In the genomic region with DNA sequence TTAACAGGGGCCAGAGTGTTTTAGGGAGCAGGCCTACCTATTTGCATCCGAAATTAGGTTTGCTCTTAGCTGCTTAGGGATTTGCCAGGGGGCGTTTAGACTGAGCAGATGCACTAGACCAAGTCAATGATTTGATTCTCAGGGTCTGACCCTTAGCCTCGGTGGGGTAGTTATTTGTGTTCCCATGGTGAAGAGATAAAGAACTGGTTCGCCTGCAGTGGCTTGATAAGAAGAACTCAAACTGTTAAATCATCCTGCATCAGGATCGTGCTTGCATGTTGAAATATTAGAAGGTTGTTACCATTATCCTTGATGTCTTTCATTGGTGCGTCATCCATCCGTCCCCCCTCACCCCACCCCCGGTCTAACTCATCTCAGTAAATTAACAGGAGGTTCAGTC, we compare ENCODE assay signal across 8 mouse cellular contexts. TPM values are rescaled to one million over a fixed set of nuclear protein-coding genes. Genes with fewer than 3 reads are reported as not detected.
DNase-seq lines count a peak whose midpoint lies in the region; ATAC-seq and TF ChIP-seq lines count a peak whose summit lies in the region.

No protein-coding gene starts in this region.

- TF ChIP-seq CTCF in lung, embryonic 14.5 days (IDR thresholded peaks at IDR 0.05; ENCODE audit: low read depth) = no peak

- DNase-seq in CD4-positive, CD25-positive, alpha-beta regulatory T cell, adult 2 months (ENCODE audit: low read depth, low spot score) = peak; percentile 26
- DNase-seq in lung, embryonic 14.5 days = no peak
- DNase-seq in lung, postnatal 36 days = no peak
- DNase-seq in limb, embryonic 10.5 days (ENCODE audit: low spot score) = no peak
- DNase-seq in frontal cortex, postnatal 10 days (ENCODE audit: low spot score in 2 of 2) = no peak

- peak overlapping the region; percentile 46 for H3K9ac ChIP-seq in lung, embryonic 14.5 days
- peak overlapping the region; percentile 27; the same call in 1 of the 2 replicates for H3K9ac ChIP-seq in embryonic facial prominence, embryonic 13.5 days
- H3K9ac ChIP-seq in neural tube, embryonic 13.5 days = peak overlapping the region; percentile 84

- H3K4me1 ChIP-seq in lung, embryonic 14.5 days (ENCODE audit: insufficient read depth) = no peaks in the 10 kb centered on the region
- no peaks in the 10 kb centered on the region for H3K4me1 ChIP-seq in embryonic facial prominence, embryonic 13.5 days
- peaks cover under 1% of the 10 kb centered on the region; the same call in 1 of the 2 replicates for H3K4me1 ChIP-seq in limb, embryonic 10.5 days
- no peaks in the 10 kb centered on the region for H3K4me1 ChIP-seq in neural tube, embryonic 13.5 days (replicated peaks)

- H3K27me3 ChIP-seq in lung, embryonic 14.5 days (ENCODE audit: insufficient read depth, low read length) = no peaks in the 10 kb centered on the region
- H3K27me3 ChIP-seq in embryonic facial prominence, embryonic 13.5 days = no peaks in the 10 kb centered on the region
- no peaks in the 10 kb centered on the region for H3K27me3 ChIP-seq in limb, embryonic 10.5 days (ENCODE audit: low read depth, poor library complexity, severe bottlenecking)
- no peaks in the 10 kb centered on the region for H3K27me3 ChIP-seq in neural tube, embryonic 13.5 days

- ATAC-seq in CD4-positive, CD25-positive, alpha-beta regulatory T cell, adult 4 months = no peak
- peak; percentile 1; the same call in 1 of the 2 replicates for ATAC-seq in lung, embryonic 14.5 days (ENCODE audit: insufficient read depth)
- no peak for ATAC-seq in embryonic facial prominence, embryonic 13.5 days (ENCODE audit: insufficient number of reproducible peaks, insufficient read depth, low FRiP score, low TSS enrichment, low read depth)
- peak; percentile 2; the same call in 1 of the 2 replicates for ATAC-seq in neural tube, embryonic 13.5 days (ENCODE audit: low read depth)

- H3K9me3 ChIP-seq in lung, embryonic 14.5 days (ENCODE audit: low read depth, low read length) = no peaks in the 10 kb centered on the region
- H3K9me3 ChIP-seq in embryonic facial prominence, embryonic 13.5 days = no peaks in the 10 kb centered on the region
- no peaks in the 10 kb centered on the region for H3K9me3 ChIP-seq in limb, embryonic 10.5 days (replicated peaks)
- no peaks in the 10 kb centered on the region for H3K9me3 ChIP-seq in neural tube, embryonic 13.5 days

- peak overlapping the region; percentile 70; the same call in 1 of the 2 replicates for H3K27ac ChIP-seq in lung, embryonic 14.5 days (ENCODE audit: low read depth)
- H3K27ac ChIP-seq in embryonic facial prominence, embryonic 13.5 days = peak overlapping the region; percentile 95
- peak overlapping the region; percentile 96 for H3K27ac ChIP-seq in limb, embryonic 10.5 days
- H3K27ac ChIP-seq in neural tube, embryonic 13.5 days (replicated peaks) = peak overlapping the region; percentile 98

- peak overlapping the region; percentile 59 for H3K4me3 ChIP-seq in lung, embryonic 14.5 days (ENCODE audit: low read depth, low read length)
- peak overlapping the region; percentile 55 for H3K4me3 ChIP-seq in embryonic facial prominence, embryonic 13.5 days
- peak overlapping the region; percentile 68 for H3K4me3 ChIP-seq in limb, embryonic 10.5 days
- H3K4me3 ChIP-seq in neural tube, embryonic 13.5 days = peak overlapping the region; percentile 57

- H3K36me3 ChIP-seq in lung, embryonic 14.5 days (ENCODE audit: insufficient read depth) = no peaks in the 10 kb centered on the region
- no peaks in the 10 kb centered on the region for H3K36me3 ChIP-seq in embryonic facial prominence, embryonic 13.5 days
- H3K36me3 ChIP-seq in limb, embryonic 10.5 days = peaks cover 6% of the 10 kb centered on the region
- H3K36me3 ChIP-seq in neural tube, embryonic 13.5 days = no peaks in the 10 kb centered on the region

- 7% methylated on average over 8 of the region's 8 CpGs for WGBS in lung, embryonic 14.5 days
- WGBS in embryonic facial prominence, embryonic 13.5 days = 27% methylated on average over 8 of the region's 8 CpGs
- 18% methylated on average over 8 of the region's 8 CpGs for WGBS in limb, embryonic 10.5 days
- 21% methylated on average over 8 of the region's 8 CpGs for WGBS in neural tube, embryonic 13.5 days

- H3K4me2 ChIP-seq in lung, embryonic 14.5 days = peak overlapping the region; percentile 58
- H3K4me2 ChIP-seq in embryonic facial prominence, embryonic 13.5 days = peak overlapping the region; percentile 59
- peak overlapping the region; percentile 58 for H3K4me2 ChIP-seq in neural tube, embryonic 13.5 days

RNA-seq across cellular contexts. Expression of a gene that starts 1.7 kb away (rescaled TPM):
- 10 to 100 TPM; 24.7 to 33.4 TPM for polyA plus RNA-seq in CD4-positive, CD25-positive, alpha-beta regulatory T cell, adult 4 months (2017; shearing (Covaris generic))
- polyA plus RNA-seq in lung, embryonic 14.5 days (2014; fragmentation: Nextera tagmentation; extraction: Ambion mirVana) = 27.8 and 29.9 TPM in 2 replicates
- 24.6 and 26.3 TPM in 2 replicates for polyA plus RNA-seq in embryonic facial prominence, embryonic 13.5 days (2015; fragmentation: Nextera tagmentation; extraction: Ambion mirVana)
- 35.5 and 36.0 TPM in 2 replicates for polyA plus RNA-seq in limb, embryonic 10.5 days (2016; fragmentation: Nextera tagmentation; extraction: Ambion mirVana)
- 19.3 and 19.6 TPM in 2 replicates for polyA plus RNA-seq in neural tube, embryonic 13.5 days (2015; fragmentation: Nextera tagmentation; extraction: Ambion mirVana)

RNA-seq across cellular contexts. Expression of a gene that starts 8.6 kb away (rescaled TPM):
- 10 to 100 TPM in 1 of 2 experiments, not detected in 1; 15.0 TPM for polyA plus RNA-seq in CD4-positive, CD25-positive, alpha-beta regulatory T cell, adult 4 months (2017; shearing (Covaris generic))
- 2.2 and 4.5 TPM in 2 replicates for polyA plus RNA-seq in lung, embryonic 14.5 days (2014; fragmentation: Nextera tagmentation; extraction: Ambion mirVana)
- 2.2 and 4.2 TPM in 2 replicates for polyA plus RNA-seq in embryonic facial prominence, embryonic 13.5 days (2015; fragmentation: Nextera tagmentation; extraction: Ambion mirVana)
- 1.1 and 1.6 TPM in 2 replicates for polyA plus RNA-seq in limb, embryonic 10.5 days (2016; fragmentation: Nextera tagmentation; extraction: Ambion mirVana)
- polyA plus RNA-seq in neural tube, embryonic 13.5 days (2015; fragmentation: Nextera tagmentation; extraction: Ambion mirVana) = 1.8 TPM in 1 of 2 replicates, not detected in the other

Comparison
In these comparisons a context has a peak if more than half of its experiments do, and no peak if none do; other contexts are left out.
1. ATAC-seq: peak in lung, embryonic 14.5 days (single experiment) and neural tube, embryonic 13.5 days (single experiment); none in CD4-positive, CD25-positive, alpha-beta regulatory T cell, adult 4 months (single experiment) and embryonic facial prominence, embryonic 13.5 days (single experiment).
2. H3K9ac ChIP-seq: peak in every context shown above with its lines; median percentile 84 in neural tube, embryonic 13.5 days; 46 in lung, embryonic 14.5 days; 27 in embryonic facial prominence, embryonic 13.5 days.
3. Peak in every context shown above with its lines, with median percentiles within 50 percentile points of each other: H3K27ac ChIP-seq, H3K4me2 ChIP-seq and H3K4me3 ChIP-seq.